Mouse (Mus musculus) heart, adult 2 months (tissue): ENCODE data around the gene Ipo7.

Experiments
- CTCF ChIP-seq: fragments of 200-600 bp; IDR thresholded peaks from 2 replicates; pipeline ENCODE4 v1.8.1; 2022; ENCODE audit warnings: antibody characterized with exemption, mild to moderate bottlenecking, moderate library complexity
- POLR2A ChIP-seq: fragments of 200-500 bp; IDR thresholded peaks from 2 replicates; pipeline ENCODE4 v1.6.1; 2011; ENCODE audit warnings: mild to moderate bottlenecking, low read depth, low read length, control low read depth; ENCODE audit not compliant: insufficient read depth

GRCm38 (mm10) chr7:110005976-110006375 is 12.1 kb upstream of the Ipo7 start:
- TF ChIP-seq CTCF (no peak), POLR2A (no peak)
